Mouse (Mus musculus) Muller cell, postnatal 12 days (primary cell): ENCODE measurements around the gene Hspbap1.

Source experiments
- DNase-seq: peaks from one replicate; pipeline ENCODE4 v3.0.0-alpha.2; 2015; ENCODE audit errors: inconsistent ontology term

Hspbap1 gene

DNA sequence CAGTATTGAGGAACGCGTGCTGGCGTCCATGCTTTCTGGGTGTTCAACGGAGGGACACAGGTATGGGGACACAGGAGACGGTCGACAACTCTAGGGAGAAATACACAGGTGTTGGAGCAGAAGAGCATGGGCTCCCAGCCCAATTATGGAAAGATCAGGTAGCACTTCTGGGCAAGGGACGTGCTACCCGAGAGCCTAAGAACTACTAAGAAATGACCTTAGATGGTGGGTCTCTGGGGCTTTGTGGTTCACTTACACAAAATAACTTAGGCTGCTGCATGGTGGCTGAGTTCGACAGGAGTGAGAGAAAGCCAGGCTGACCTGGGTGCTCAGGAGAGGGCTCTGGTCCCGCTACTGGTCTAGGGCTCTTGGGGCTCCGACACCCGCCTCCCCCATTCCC lies 101.7 kb downstream of the Hspbap1 start:
- no peak for DNase-seq

DNA sequence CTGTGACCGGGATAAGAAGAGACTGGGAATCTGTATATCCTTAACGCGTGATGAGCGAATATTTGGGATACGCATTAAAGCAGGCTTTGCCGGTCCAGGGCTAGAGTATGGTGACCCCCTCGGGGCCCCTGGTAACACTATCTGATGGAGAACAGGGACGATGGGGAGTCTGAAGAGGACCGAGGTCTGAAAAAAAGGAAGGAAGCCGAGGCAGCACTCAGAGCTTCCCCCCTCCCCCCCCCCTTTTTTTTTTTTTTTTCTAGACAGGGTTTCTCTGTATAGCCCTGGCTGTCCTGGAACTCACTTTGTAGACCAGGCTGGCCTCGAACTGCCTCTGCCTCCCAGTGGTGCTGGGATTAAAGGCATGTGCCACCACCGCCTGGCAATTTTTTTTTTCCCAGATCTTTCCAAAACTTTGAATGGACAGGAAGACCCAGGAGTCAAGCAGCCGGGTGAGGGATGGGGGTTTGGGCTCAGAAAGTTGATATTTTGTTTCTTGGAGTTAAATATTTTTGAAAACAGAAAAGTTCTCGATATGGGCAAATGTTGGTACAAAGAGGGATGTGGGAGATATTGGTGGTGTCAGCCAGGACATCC lies 102.3 kb downstream of the Hspbap1 start:
- no peak for DNase-seq

DNA sequence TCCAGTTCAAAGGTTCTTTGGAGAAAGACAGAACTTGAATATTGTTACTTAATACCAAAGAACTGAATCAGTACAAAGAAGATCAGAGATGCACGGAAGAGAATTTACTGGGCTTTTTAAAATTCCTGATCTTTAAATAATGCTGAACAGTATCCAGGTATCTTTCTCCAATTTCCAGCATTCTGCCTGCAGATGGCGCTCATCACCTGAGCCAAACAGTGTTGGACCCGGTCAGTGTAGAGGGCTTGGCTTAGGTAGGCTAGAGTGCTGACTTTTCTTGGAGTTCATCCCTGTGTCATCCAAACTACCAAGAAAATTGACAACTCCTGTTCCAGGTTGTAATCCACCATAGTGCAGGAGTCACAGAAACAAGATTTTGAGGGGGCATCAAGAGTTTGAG lies 104.2 kb downstream of the Hspbap1 start:
- DNase-seq: peak; percentile 17
